Mouse (Mus musculus) liver, embryonic 15.5 days (tissue): Measurements from ENCODE around the gene Dnajb12. TPM values are rescaled to one million over a fixed set of nuclear protein-coding genes. Genes with fewer than 3 reads are reported as not detected.

Experiments used
- ATAC-seq: fragments of 200-750 bp; cut with Nextera tagmentation; 2 replicates; pipeline ENCODE4 v1.8.0; 2017; ENCODE audit warnings: moderate number of reproducible peaks, mild to moderate bottlenecking, moderate library complexity; ENCODE audit not compliant: insufficient read depth
- H3K27ac ChIP-seq: fragments of 300-500 bp; sonication (generic); replicated peaks from 2 replicates; pipeline ENCODE4 v1.5.1; 2015; ENCODE audit warnings: mild to moderate bottlenecking, inconsistent platforms
- H3K27me3 ChIP-seq: fragments of 300-500 bp; sonication (generic); 2 replicates; pipeline ENCODE4 v1.6.1; 2015; ENCODE audit warnings: mild to moderate bottlenecking, inconsistent platforms
- H3K36me3 ChIP-seq: fragments of 300-500 bp; sonication (generic); replicated peaks from 2 replicates; pipeline ENCODE4 v1.6.1; 2015; ENCODE audit warnings: moderate library complexity, mild to moderate bottlenecking, inconsistent platforms
- H3K4me1 ChIP-seq: fragments of 300-500 bp; sonication (generic); replicated peaks from 2 replicates; pipeline ENCODE4 v1.6.1; 2015; ENCODE audit warnings: inconsistent platforms
- H3K4me2 ChIP-seq: fragments of 300-500 bp; sonication (generic); 2 replicates; pipeline ENCODE4 v1.6.1; 2015; ENCODE audit warnings: moderate library complexity, mild to moderate bottlenecking, inconsistent platforms
- H3K4me3 ChIP-seq: fragments of 300-500 bp; sonication (generic); replicated peaks from 2 replicates; pipeline ENCODE4 v1.5.1; 2015; ENCODE audit warnings: mild to moderate bottlenecking, inconsistent platforms
- H3K9ac ChIP-seq: fragments of 300-500 bp; sonication (generic); 2 replicates; pipeline ENCODE4 v1.6.1; 2015; ENCODE audit warnings: moderate library complexity, mild to moderate bottlenecking, inconsistent platforms
- H3K9me3 ChIP-seq: fragments of 300-500 bp; sonication (generic); replicated peaks from 2 replicates; pipeline ENCODE4 v1.6.1; 2016; ENCODE audit warnings: inconsistent platforms
- WGBS: fragments of 180-500 bp; shearing (Covaris S2); methylation state at CpG from one replicate; pipeline ENCODE4 v1.1.7; 2015; ENCODE audit warnings: mixed read lengths; ENCODE audit not compliant: insufficient replicate concordance; 5-methylcytosine and 5-hydroxymethylcytosine counted together
- polyA plus RNA-seq: library from polyadenylated mRNA; unstranded; fragments of >200 nt; fragmentation: Nextera tagmentation; extraction: Ambion mirVana; gene quantifications from 2 replicates; pipeline ENCODE4 v1.2.1, GENCODE M21; 2015

Dnajb12 gene
- polyA plus RNA-seq, 1 experiment from 2014 or later: 14.3 TPM

GRCm38 (mm10) chr10:59898180-59898778 lies 18.9 kb downstream of the Dnajb12 start:
- peak overlapping the region; percentile 74 for H3K4me2 ChIP-seq
- H3K36me3 ChIP-seq: peaks cover 54% of the 10 kb centered on the region
- 62% methylated on average over 9 of the region's 9 CpGs for WGBS
- peaks cover 78% of the 10 kb centered on the region for H3K4me1 ChIP-seq
- H3K9me3 ChIP-seq: no peaks in the 10 kb centered on the region
- ATAC-seq: no peak
- H3K4me3 ChIP-seq: peak overlapping the region; percentile 42; the same call in 1 of the 2 replicates
- H3K27ac ChIP-seq: peak overlapping the region; percentile 96
- peak overlapping the region; percentile 62; the same call in 1 of the 2 replicates for H3K9ac ChIP-seq
- H3K27me3 ChIP-seq: no peaks in the 10 kb centered on the region

- Histone ChIP-seq H3K27ac (peak overlapping the region; percentile 96), H3K4me3 (peak overlapping the region; percentile 42), H3K9me3 (no peaks in the 10 kb centered on the region), H3K27me3 (no peaks in the 10 kb centered on the region), H3K9ac (peak overlapping the region; percentile 62), H3K4me2 (peak overlapping the region; percentile 74), H3K36me3 (peaks cover 48% of the 10 kb centered on the region), H3K4me1 (peaks cover 78% of the 10 kb centered on the region)
- peak; percentile 62 for ATAC-seq
- 13% methylated on average over 2 of the region's 2 CpGs for WGBS
Measured at GRCm38 (mm10) chr10:59898935-59899334, 19.6 kb downstream of the Dnajb12 start.

GRCm38 (mm10) chr10:59899341-59900173 lies 20.2 kb downstream of the Dnajb12 start:
- Histone ChIP-seq H3K9ac (peak overlapping the region; percentile 62), H3K4me2 (peak overlapping the region; percentile 74), H3K36me3 (peaks cover 41% of the 10 kb centered on the region), H3K27ac (peak overlapping the region; percentile 96), H3K4me3 (peak overlapping the region; percentile 42), H3K9me3 (no peaks in the 10 kb centered on the region), H3K27me3 (no peaks in the 10 kb centered on the region), H3K4me1 (peaks cover 74% of the 10 kb centered on the region)
- ATAC-seq: peak; percentile 94
- 10% methylated on average over 21 of the region's 21 CpGs for WGBS

- Histone ChIP-seq H3K27ac (peak overlapping the region; percentile 96), H3K36me3 (peaks cover 36% of the 10 kb centered on the region), H3K9me3 (no peaks in the 10 kb centered on the region), H3K4me1 (peaks cover 69% of the 10 kb centered on the region), H3K9ac (peak overlapping the region; percentile 62), H3K27me3 (no peaks in the 10 kb centered on the region), H3K4me2 (peak overlapping the region; percentile 74), H3K4me3 (peak overlapping the region; percentile 9; the same call in 1 of the 2 replicates)
- ATAC-seq: no peak
- 51% methylated on average over 4 of the region's 4 CpGs for WGBS
Measured at GRCm38 (mm10) chr10:59900174-59900435, 20.7 kb downstream of the Dnajb12 start.

GRCm38 (mm10) chr10:59900939-59901338 lies 21.6 kb downstream of the Dnajb12 start:
- 46% methylated on average over 4 of the region's 4 CpGs for WGBS
- Histone ChIP-seq H3K9ac (no peak overlapping the region), H3K27ac (peak overlapping the region; percentile 96), H3K4me2 (no peak overlapping the region), H3K4me1 (peaks cover 63% of the 10 kb centered on the region), H3K27me3 (no peaks in the 10 kb centered on the region), H3K36me3 (peaks cover 28% of the 10 kb centered on the region), H3K4me3 (no peak overlapping the region), H3K9me3 (no peaks in the 10 kb centered on the region)
- no peak for ATAC-seq

- Histone ChIP-seq H3K27ac (0 out of 2 replicates have a peak overlapping the region, but pooled peaks have one; percentile 14), H3K27me3 (no peaks in the 10 kb centered on the region), H3K9me3 (no peaks in the 10 kb centered on the region), H3K4me3 (no peak overlapping the region), H3K4me2 (no peak overlapping the region), H3K9ac (no peak overlapping the region), H3K4me1 (peaks cover 60% of the 10 kb centered on the region), H3K36me3 (peaks cover 22% of the 10 kb centered on the region)
- WGBS: 81% methylated on average over 1 of the region's 1 CpGs
- ATAC-seq: no peak
Measured at GRCm38 (mm10) chr10:59901463-59901862, 22.1 kb downstream of the Dnajb12 start.

- Histone ChIP-seq H3K4me2 (no peak overlapping the region), H3K9me3 (no peaks in the 10 kb centered on the region), H3K4me1 (peaks cover 55% of the 10 kb centered on the region), H3K9ac (no peak overlapping the region), H3K36me3 (peaks cover 16% of the 10 kb centered on the region), H3K4me3 (no peak overlapping the region), H3K27ac (0 out of 2 replicates have a peak overlapping the region, but pooled peaks have one; percentile 14), H3K27me3 (no peaks in the 10 kb centered on the region)
- 73% methylated on average over 8 of the region's 8 CpGs for WGBS
- ATAC-seq: no peak
Measured at GRCm38 (mm10) chr10:59901986-59902605, 22.7 kb downstream of the Dnajb12 start.

GRCm38 (mm10) chr10:59902606-59902990 lies 23.2 kb downstream of the Dnajb12 start:
- no peak for ATAC-seq
- no peak overlapping the region for H3K27ac ChIP-seq

GRCm38 (mm10) chr10:59903170-59903569 lies 23.8 kb downstream of the Dnajb12 start:
- Histone ChIP-seq H3K4me1 (peaks cover 55% of the 10 kb centered on the region), H3K27me3 (peaks cover under 1% of the 10 kb centered on the region; the same call in 1 of the 2 replicates), H3K9me3 (no peaks in the 10 kb centered on the region), H3K9ac (no peak overlapping the region), H3K4me2 (no peak overlapping the region), H3K36me3 (peaks cover 5% of the 10 kb centered on the region), H3K4me3 (no peak overlapping the region), H3K27ac (no peak overlapping the region)
- ATAC-seq: no peak
- 57% methylated on average over 7 of the region's 7 CpGs for WGBS

More at GRCm38 (mm10) chr10:59902606-59902990, 23.2 kb downstream of the Dnajb12 start:
- no peaks in the 10 kb centered on the region for H3K27me3 ChIP-seq
- no peaks in the 10 kb centered on the region for H3K9me3 ChIP-seq
- H3K36me3 ChIP-seq: peaks cover 11% of the 10 kb centered on the region
- H3K4me1 ChIP-seq: peaks cover 55% of the 10 kb centered on the region
- H3K9ac ChIP-seq: no peak overlapping the region
- no peak overlapping the region for H3K4me2 ChIP-seq
- WGBS: 63% methylated on average over 8 of the region's 8 CpGs
- no peak overlapping the region for H3K4me3 ChIP-seq

- H3K9ac ChIP-seq: no peak overlapping the region
- H3K4me1 ChIP-seq: peaks cover 42% of the 10 kb centered on the region
- no peaks in the 10 kb centered on the region for H3K36me3 ChIP-seq
- no peak overlapping the region for H3K27ac ChIP-seq
- no peak overlapping the region for H3K4me2 ChIP-seq
- no peak overlapping the region for H3K4me3 ChIP-seq
- no peak for ATAC-seq
- H3K9me3 ChIP-seq: no peaks in the 10 kb centered on the region
- WGBS: 55% methylated on average over 3 of the region's 3 CpGs
- H3K27me3 ChIP-seq: peaks cover 39% of the 10 kb centered on the region
Measured at GRCm38 (mm10) chr10:59907080-59907609, 27.8 kb downstream of the Dnajb12 start.
